Mouse (Mus musculus) T-helper 17 cell (primary cell): ENCODE results near the gene Ptprk.

Experiments
- in situ Hi-C, 2 experiments: fragments of 300-600 bp; cut with MboI, MseI; formaldehyde crosslinking; loops; 1 replicate in 1 of 2; 2 replicates in 1 of 2; pipeline ENCODE4 v1.15.1; 2025; ENCODE audit warnings: high pct_unique_total_duplicates in 2 of 2

The Ptprk gene

DNA sequence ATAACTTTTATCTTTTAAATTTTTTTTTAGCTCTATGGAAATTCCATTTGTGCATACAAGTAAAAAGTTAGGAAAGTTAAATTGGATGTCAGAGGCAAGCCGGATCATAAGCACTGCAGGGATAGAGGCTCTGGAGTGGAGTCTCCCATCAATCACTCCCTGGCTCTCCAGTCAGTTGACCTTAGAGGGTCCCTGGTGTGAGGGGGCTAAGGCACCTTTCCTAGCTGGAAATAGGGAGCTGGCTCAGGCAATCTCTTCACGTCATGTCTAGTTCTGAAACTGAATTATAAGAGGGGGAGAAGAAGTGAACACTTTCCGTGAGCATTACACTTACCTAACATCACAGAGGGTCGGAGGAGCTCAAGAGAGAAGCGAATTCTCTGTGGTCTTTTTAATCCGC, 110.1 kb downstream of the Ptprk start:
- in situ Hi-C loops: no loop called here

- in situ Hi-C loops: no loop called here
Observed at GRCm38 (mm10) chr10:28185326-28185725, 110.7 kb downstream of the Ptprk start.

GRCm38 (mm10) chr10:28186018-28186800, 111.6 kb downstream of the Ptprk start:
- in situ Hi-C loops: no loop called here

GRCm38 (mm10) chr10:28191440-28191839, 116.8 kb downstream of the Ptprk start:
- in situ Hi-C loops: loop anchor here in 1 of 2 experiments (10.0 kb wide), 1 partner anchor 1517 kb away; no protein-coding TSS in a partner anchor

DNA sequence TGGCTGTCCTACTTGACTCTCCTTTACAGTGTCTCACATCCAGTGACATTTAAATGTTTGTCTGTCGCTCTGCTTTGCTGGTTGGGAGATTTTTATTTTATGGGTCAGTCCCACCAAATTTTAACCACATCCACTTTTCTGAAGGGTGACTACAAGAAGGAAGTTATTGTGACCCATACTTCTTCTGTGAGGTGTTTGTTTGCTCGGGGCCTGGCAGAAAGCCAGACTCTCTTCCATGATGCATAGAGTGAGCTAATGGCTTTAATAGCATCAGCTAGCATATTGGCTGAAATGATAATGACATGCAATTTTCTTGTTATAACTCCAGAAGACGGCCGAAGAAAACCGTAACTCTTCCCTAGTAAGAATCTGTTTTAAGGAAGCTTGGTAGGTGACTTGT, 119.0 kb downstream of the Ptprk start:
- in situ Hi-C loops: loop anchor here in 1 of 2 experiments (10.0 kb wide), 1 partner anchor 1519 kb away; no protein-coding TSS in a partner anchor

DNA sequence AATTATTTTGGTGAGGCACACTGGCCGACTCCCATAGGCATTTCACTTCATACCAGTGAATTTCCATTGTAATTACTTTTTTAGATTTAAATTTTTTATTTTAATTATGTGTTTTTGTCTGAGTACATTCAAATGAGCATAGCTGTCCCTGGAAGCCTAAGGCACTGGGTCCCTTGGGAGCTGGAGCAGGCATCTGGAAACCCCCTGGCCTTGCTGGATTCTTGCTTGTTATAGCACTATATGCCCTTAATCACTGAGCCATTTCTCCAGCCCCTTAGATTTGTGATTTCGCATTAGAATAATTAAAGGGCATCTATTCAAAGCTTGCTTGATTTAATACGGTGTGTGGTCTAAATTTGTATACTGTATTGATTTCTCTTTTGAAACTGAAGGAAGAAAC, 126.0 kb downstream of the Ptprk start:
- in situ Hi-C loops: no loop called here

DNA sequence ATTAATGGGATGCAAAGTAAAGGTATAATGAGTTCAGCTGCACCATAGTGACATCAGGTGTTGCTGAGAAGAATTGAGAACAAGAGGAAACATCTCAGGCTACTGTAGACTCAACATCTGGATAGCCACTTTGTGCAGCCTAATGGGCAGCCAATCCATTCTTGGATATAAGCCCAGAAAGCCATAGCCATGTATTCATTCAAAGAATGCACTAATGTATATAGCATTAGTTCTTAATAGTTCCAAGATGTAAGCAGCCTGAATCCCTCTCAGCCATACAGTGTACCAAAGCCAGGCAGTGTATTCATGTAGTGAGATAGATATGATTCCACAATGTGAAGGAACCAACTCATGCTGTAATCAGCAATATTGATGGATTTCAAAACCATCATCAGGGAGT, 134.8 kb downstream of the Ptprk start:
- in situ Hi-C loops: no loop called here

DNA sequence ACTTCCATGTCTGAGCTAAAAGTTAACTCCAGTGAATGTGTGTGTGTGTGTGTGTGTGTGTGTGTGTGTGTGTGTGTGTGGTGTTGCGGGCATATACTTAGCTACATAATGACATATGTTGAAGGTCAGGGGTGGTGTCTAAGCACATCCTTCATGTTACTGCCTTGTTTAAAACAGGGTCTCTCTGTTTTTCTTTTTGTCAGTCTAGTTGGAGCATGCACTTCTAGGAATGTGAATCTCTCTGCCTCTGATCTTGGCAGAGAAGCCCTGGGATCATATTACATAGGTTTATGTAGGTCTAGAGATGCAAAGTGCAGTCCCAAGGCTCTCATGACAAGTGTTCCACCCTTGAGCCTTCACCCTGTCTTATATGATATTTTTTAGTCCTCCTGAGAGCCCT, 137.5 kb downstream of the Ptprk start:
- in situ Hi-C loops: loop anchor here in 1 of 2 experiments (5.0 kb wide), 1 partner anchor 90 kb away; no protein-coding TSS in a partner anchor

- in situ Hi-C loops: no loop called here
Observed at GRCm38 (mm10) chr10:28215153-28215552, 140.5 kb downstream of the Ptprk start.

DNA sequence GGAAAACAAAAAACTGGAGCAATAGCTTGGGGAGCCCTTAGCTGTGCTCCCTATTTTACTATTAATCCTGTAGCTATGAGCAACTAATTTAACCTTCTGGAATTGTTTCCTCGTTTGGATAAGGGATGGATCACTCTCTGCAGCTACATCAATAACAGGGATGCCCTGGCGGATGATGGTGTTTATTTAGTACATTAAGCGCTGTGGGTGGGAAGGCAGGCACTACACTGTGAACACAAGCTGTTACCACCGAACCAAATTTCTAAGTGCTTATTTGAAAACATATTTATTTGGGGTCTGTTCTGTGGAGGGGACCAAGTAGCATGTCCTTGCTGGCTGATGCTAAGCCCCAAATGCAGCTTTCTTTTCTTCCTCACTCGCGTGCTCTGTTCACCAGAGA, 149.0 kb downstream of the Ptprk start:
- in situ Hi-C loops: no loop called here

DNA sequence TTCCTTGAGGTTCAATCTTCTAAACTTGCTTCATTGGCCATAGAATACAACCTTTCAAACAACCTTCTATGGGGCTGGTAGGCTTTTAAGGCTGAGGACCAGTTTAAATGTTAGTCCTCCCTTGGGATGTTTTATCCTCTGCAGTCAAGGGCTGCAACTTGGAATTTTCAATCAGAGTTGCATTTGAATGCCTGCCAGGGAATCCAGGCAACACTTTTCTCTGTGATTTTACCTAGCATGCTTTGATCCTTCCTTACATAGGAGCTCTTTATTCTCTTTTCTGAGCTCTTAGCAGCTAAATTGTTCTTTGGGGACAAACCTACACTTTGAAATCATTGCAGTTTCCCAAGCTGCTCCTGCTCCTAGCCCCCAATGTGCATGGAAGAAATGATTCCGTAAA, 149.8 kb downstream of the Ptprk start:
- in situ Hi-C loops: no loop called here

DNA sequence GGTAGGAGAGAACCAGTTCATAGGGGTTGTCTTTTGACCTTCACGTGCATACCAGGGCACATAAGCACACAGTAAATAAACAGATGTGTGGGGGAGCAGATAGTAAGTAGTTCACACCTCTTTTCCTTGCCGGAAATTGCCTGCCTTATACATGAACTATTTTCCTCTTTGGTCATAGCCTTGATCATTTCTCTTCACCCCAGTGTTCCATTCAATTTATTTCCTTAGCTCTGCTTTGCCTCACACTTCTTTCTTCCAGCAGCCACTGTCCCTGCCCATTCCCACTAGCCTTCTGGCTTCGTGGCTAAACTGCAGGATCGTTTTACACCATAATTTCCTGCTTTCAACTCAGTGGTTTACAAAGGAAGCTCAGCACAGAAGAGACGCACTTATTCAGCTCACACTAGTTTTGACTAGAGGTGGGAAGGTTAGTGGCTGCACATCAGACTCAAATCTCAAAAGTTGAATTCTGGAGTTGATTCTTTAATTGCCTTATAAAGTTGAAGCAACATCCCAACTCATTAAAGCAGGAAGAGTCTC, 151.0 kb downstream of the Ptprk start:
- in situ Hi-C loops: no loop called here

DNA sequence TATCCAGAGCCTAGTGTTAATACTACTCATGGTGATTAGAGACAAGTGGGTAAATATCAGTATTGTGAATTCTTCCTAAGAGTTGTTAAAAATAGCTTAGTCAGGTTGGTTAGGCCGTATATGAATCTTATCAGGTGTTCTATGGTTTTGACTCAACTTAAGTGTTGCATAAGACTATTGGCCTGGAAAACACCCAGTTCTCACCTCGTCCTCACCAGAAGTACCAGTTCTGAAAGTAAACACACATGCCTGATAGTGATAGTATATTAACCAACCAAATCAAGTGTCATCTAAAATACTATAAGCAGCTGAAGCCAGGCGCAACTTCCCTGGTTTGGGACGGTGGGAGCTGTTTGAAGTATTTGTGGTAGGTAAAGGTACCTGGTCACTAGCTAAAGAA, 153.1 kb downstream of the Ptprk start:
- in situ Hi-C loops: no loop called here

GRCm38 (mm10) chr10:28228208-28228607, 153.6 kb downstream of the Ptprk start:
- in situ Hi-C loops: no loop called here

- in situ Hi-C loops: no loop called here
Observed at GRCm38 (mm10) chr10:28232273-28233167, 157.9 kb downstream of the Ptprk start.

DNA sequence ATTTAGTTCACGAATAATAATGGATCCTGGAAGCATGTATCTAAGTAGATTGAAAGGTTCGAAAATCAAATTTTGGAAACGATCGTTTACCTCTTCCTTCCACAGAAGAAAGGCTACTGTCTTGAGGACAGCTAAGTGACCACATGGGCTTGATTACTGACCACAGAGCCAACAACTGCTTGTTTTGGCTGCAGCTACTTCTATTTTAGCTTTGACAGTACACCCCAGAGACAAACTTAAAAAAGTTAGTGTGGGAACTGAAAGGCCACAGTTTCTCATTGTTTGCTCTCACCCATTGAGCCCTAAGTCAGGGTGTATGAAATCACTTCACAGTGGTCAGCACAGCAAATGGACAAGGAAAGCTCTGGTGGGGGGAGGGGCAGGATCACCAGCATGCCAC, 174.4 kb downstream of the Ptprk start:
- in situ Hi-C loops: no loop called here

GRCm38 (mm10) chr10:28251385-28251784, 176.8 kb downstream of the Ptprk start:
- in situ Hi-C loops: no loop called here

DNA sequence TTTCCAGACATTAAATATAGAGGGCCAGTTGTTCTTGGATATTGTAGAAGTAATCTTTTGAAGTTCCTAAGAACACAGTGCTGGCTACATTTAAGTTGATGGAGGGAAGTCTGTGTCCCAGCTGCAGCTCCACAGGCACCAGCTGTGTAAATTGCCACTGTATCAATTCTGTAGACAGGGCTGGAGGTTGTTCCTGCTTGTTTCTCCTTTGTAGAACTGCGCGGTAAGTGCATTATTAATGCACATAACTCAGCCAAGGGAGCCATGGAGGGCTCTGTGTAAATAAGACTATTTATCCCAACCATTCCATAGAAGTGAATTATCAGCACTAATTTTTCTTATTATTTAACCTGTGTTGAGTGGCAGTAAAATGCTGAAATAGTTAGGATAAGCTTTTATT, 186.0 kb downstream of the Ptprk start:
- in situ Hi-C loops: no loop called here

DNA sequence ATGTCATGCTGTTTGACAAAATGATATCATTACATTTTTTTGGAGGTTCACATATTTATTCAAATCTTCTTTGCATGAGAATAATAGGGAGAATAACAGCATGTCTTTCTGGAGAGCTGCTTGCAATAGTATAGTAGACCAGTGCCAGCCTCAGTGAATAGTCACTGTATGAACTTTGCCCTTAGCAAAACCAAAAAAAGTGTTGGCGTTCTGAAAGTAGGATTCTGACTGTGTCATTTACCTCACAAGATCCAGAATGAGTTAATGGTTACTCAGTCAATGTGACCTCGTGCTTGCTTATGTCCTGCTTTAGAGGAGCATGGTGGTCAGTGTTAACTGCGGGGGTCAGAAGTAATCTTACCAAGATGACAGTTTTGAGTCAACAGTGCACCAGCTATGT, 187.5 kb downstream of the Ptprk start:
- in situ Hi-C loops: no loop called here

DNA sequence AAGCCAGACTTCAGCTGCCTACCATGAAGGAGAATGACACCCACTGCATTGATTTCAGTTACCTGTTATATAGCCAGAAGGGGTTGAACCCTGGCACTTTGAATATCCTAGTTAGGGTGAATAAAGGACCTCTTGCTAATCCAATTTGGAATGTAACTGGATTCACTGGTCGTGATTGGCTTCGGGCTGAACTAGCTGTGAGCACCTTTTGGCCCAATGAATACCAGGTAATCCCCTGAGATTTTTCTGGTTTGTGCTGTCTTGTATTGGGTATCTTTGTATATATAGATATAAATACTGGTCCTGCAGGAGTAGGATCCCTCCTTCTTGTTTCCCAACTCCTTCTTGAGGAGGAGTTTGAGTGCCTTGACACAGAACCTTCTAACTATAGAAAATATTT, 188.9 kb downstream of the Ptprk start:
- in situ Hi-C loops: no loop called here

DNA sequence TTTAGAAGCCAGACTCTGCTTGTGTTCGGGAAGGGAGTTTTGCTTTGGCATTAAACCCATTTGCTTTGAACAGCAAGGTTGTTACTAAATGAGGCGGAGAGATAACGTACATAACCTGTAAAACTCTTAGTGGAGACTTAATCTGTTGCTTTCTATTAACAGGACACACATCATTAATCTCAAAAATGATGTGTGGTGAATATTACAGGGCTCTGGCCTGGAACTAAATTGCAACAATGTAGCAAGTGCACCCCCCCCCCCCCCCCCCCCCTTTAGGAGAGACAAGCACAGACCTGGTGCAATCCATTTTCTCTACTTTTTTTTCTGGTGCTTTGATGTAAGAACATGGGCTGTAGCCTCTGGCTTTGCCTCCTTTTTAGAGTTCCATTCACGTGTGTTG, 195.7 kb downstream of the Ptprk start:
- in situ Hi-C loops: no loop called here
